Mouse (Mus musculus): ENCODE measurements at regions not wholly inside any gene's neighbourhood (a gene's known extent, or its start where the extent isn't known, plus 50 kb on each side); places are given as distances from the start of the nearest gene placed in this dataset.

DNA sequence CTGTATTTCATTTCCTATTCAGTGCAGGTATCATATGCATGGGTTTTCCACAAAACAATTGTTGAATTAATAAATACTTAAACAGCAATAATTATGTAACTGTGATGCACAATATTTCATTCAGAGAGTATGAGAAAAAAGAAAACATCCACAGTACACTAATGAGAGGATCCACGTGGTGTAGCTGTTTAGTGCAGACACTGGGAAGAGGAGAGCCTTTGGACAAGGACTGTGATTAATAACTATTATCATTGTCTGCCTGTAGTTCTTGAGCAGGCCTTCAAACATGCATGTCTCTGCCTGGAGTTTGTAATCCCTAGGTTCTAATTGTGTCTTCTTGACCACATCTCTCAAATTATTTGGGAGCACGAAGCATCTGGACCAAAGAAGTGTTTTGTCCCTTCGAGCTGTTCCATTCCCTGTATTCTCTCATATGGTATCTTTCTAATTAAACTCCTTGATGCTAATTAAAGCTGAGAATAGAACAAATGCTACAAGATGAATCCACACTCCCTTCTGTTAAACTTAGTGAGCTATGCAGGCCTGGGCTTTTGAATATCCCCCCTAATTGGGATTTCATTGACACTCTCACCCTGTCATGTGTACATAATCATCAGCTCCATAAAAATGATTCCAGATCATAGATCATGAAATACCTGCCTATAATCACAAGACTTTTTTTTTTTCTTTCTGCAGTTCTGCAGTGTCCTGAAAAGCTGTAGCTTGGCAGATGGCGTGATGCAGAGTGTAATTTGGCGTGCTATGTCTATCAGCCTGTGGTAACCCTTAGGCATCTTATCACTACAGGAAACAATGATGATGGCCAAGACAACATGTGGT lies 1208.9 kb upstream of the G6pd2 start:
- WGBS, result 49% methylated on average over 5 of the region's 5 CpGs
- no peaks in the 10 kb centered on the region for H3K27me3 ChIP-seq (ENCODE audit: control insufficient read depth, insufficient read depth, low read length)
- no peaks in the 10 kb centered on the region for H3K4me1 ChIP-seq (ENCODE audit: control insufficient read depth, insufficient read depth, low read length)
- no peak overlapping the region for H3K4me3 ChIP-seq (replicated peaks; ENCODE audit: low read depth, low read length)
- ATAC-seq (ENCODE audit: low FRiP score, low TSS enrichment), result peak; percentile 87
- no peak overlapping the region for H3K9ac ChIP-seq (replicated peaks; ENCODE audit: low read length)
- H3K27ac ChIP-seq (replicated peaks; ENCODE audit: low read depth, low read length), result no peak overlapping the region
- peak; percentile 59 for DNase-seq
- H3K36me3 ChIP-seq (ENCODE audit: control insufficient read depth, insufficient read depth, low read length), result no peaks in the 10 kb centered on the region
- H3K9me3 ChIP-seq (ENCODE audit: control insufficient read depth, low read length), result no peaks in the 10 kb centered on the region
- no peak overlapping the region for H3K4me2 ChIP-seq (ENCODE audit: low read length)

GRCm38 (mm10) chr5:60600300-60600648 lies 1208.3 kb upstream of the G6pd2 start:
- H3K4me1 ChIP-seq (ENCODE audit: control insufficient read depth, insufficient read depth, low read length), result no peaks in the 10 kb centered on the region
- H3K9ac ChIP-seq (replicated peaks; ENCODE audit: low read length), result no peak overlapping the region
- no peak overlapping the region for H3K27ac ChIP-seq (replicated peaks; ENCODE audit: low read depth, low read length)
- no peaks in the 10 kb centered on the region for H3K36me3 ChIP-seq (ENCODE audit: control insufficient read depth, insufficient read depth, low read length)
- ATAC-seq (ENCODE audit: low FRiP score, low TSS enrichment), result no peak
- H3K4me2 ChIP-seq (ENCODE audit: low read length), result no peak overlapping the region
- H3K4me3 ChIP-seq (replicated peaks; ENCODE audit: low read depth, low read length), result no peak overlapping the region
- no peaks in the 10 kb centered on the region for H3K9me3 ChIP-seq (ENCODE audit: control insufficient read depth, low read length)
- WGBS, result 47% methylated on average over 5 of the region's 5 CpGs
- no peaks in the 10 kb centered on the region for H3K27me3 ChIP-seq (ENCODE audit: control insufficient read depth, insufficient read depth, low read length)
- no peak for DNase-seq

DNA sequence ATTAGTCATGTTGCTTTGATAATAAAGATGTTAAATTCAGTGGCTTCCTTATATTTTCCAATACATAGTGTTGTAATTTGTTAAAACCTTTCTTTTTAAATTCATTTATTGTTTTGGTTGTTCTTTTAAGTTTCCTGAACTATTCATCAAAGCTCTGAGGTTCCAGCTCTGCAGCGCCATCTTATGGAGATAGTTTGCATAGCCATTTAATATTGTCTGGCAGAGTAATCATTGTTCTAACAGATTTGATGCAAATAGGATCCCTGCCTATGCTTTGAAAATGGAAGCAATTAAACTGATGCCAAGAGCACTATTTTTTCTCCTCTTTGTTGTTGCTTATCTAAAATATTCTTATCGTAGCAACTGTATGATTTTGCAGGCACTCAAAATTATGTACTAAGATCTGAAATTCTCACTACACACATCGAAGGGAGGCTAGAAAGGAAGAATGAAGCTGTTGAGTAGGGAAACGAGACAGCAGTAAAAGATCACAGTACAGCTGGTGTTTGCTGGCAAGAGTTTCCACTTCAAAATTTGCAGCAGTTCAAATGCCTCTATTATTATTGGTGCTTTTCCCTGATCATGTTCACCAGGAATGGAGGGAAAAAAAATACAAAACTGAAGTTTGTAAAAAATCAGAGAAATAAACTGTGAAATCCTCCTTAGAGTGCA lies 1199.5 kb upstream of the G6pd2 start:
- ATAC-seq (ENCODE audit: low FRiP score, low TSS enrichment) (no peak), DNase-seq (peak; percentile 83)
- no peaks in the 10 kb centered on the region for H3K9me3 ChIP-seq (ENCODE audit: control insufficient read depth, low read length)
- H3K4me2 ChIP-seq (ENCODE audit: low read length), result no peak overlapping the region
- H3K27me3 ChIP-seq (ENCODE audit: control insufficient read depth, insufficient read depth, low read length), result no peaks in the 10 kb centered on the region
- H3K4me1 ChIP-seq (ENCODE audit: control insufficient read depth, insufficient read depth, low read length), result no peaks in the 10 kb centered on the region
- no peaks in the 10 kb centered on the region for H3K36me3 ChIP-seq (ENCODE audit: control insufficient read depth, insufficient read depth, low read length)
- 32% methylated on average over 4 of the region's 4 CpGs for WGBS
- H3K27ac ChIP-seq (replicated peaks; ENCODE audit: low read depth, low read length), result 0 out of 2 replicates have a peak overlapping the region, but pooled peaks have one; percentile 57
- no peak overlapping the region for H3K4me3 ChIP-seq (replicated peaks; ENCODE audit: low read depth, low read length)
- H3K9ac ChIP-seq (replicated peaks; ENCODE audit: low read length), result no peak overlapping the region

Measured in midbrain, embryonic 14.5 days (tissue).